Mouse (Mus musculus) small intestine, adult 2 months (tissue): Measurements from ENCODE around the gene Ap1g1.

ENCODE experiments used
- CTCF ChIP-seq: fragments of 200-500 bp; IDR thresholded peaks from 2 replicates; pipeline ENCODE4 v1.5.1; 2012; ENCODE audit warnings: low read depth, mild to moderate bottlenecking, control low read depth, inconsistent platforms, low read length, moderate library complexity, mixed read lengths; ENCODE audit not compliant: insufficient replicate concordance, insufficient read length; ENCODE audit errors: extremely low read depth
- POLR2A ChIP-seq: fragments of 200-500 bp; IDR thresholded peaks from 2 replicates; pipeline ENCODE4 v1.6.1; 2012; ENCODE audit warnings: low read depth, mild to moderate bottlenecking, control low read depth, inconsistent platforms, low read length, moderate library complexity

DNA sequence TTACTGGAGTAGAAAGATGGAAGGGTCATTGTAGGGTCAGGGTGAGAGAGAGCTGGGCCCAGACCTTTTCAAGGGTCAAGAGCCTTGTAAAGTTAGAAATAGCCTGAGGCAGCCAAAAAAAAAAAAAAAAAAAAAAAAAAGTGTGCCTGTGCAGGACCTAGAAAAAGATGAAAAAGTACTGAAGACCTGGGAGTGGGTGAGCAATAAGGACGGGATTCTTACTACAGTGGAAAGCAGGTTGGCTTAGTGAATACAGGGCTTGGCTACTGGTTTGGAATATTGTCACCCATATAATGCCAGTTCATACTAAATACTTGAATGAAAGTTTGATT is 40.3 kb upstream of the Ap1g1 start:
- no peak for TF ChIP-seq CTCF
- TF ChIP-seq POLR2A: no peak
